Mouse (Mus musculus) left cerebral cortex, adult 11 months (tissue): ENCODE results near the gene Il2ra.
"Not testable (repeated sequence)": the region's sequence is repeated elsewhere in the genome, so short reads cannot be mapped to it uniquely, and the experiment has no call there.

Source experiments
- DNase-seq: peaks from one replicate; pipeline ENCODE4 v3.0.0; 2022; ENCODE audit warnings: low spot score

Il2ra gene

DNA sequence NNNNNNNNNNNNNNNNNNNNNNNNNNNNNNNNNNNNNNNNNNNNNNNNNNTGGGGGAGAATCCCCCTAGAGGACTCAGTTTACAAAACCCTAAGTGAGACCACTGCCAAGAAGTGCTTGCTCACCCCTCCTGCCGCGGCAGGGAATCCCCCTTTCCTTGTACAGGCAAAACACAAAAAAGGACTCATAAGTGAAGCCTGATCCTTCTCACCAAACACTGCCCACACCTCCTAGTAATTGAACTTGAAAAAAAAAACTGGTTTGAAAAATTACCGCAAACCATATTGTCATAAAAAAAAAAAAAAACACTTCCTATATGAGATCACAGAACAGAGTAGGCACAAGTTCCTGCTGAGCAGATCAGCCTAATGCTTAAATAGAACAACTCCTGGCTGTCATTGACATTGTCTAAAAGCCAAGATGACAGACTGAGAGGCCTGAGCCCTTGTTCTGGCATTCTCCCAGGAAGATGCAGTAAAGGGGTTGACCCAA is at the start of gene Il2ra:
Gene Il2ra, plus strand, starts transcription at position 357 of the 491 bp plus-strand sequence.
- DNase-seq: no peak

DNA sequence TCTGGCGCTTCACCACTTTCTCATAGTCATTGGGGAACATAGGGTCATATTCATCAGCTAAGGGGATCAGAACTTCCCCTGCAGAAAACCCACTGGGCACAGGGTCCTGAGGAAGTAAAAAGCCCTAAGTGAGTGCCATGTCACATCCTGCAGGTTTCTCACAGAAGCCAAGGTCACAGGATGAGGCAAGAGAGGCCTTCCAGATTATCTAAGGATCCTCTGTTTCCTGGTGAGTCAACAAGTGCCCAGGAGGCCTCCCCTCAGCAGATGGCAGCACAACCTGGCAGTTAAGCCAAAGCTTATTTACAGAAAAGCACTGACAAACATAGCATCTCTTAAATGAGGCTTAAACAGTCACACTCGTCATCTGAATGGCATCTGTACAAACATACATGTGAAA is 45.9 kb upstream of the Il2ra start:
- no peak for DNase-seq

DNA sequence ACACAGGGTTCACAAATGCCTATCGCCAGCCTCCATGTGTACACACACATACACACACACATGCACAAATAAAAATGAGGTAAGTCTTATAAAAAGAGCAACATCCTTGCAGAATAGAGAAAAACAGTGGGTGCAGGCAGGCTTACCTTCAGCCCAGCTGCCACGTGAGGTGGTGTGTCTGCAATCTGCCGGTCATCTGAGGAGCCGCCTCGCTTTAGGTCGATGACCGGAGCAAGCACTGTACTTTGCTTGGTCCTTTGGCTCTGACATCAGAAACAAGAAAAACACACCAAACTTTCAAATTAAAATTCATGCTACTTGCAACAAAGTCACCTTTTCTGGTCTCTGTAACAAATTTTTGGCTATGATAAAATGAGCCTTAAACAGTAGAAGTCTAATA is 44.7 kb upstream of the Il2ra start:
- DNase-seq: no peak

DNA sequence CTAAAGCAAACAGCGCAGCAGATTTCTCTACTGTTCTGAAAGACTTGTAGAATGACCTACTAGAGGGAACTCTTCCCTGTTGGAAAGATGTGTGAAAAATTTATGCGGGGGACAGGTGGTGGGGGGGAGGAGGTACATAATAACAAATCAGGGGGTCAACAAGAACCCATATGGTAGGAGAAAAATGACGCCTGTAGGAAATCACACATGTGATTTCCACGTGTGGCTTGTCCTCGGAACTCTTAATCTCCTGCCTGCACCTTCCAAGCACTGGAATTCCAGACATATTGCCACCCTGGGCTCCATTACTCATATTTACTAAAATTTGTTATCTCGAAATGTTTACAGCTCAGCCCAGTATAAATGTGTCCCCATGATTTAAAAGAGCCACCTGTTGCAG is 40.8 kb upstream of the Il2ra start:
- no peak for DNase-seq

DNA sequence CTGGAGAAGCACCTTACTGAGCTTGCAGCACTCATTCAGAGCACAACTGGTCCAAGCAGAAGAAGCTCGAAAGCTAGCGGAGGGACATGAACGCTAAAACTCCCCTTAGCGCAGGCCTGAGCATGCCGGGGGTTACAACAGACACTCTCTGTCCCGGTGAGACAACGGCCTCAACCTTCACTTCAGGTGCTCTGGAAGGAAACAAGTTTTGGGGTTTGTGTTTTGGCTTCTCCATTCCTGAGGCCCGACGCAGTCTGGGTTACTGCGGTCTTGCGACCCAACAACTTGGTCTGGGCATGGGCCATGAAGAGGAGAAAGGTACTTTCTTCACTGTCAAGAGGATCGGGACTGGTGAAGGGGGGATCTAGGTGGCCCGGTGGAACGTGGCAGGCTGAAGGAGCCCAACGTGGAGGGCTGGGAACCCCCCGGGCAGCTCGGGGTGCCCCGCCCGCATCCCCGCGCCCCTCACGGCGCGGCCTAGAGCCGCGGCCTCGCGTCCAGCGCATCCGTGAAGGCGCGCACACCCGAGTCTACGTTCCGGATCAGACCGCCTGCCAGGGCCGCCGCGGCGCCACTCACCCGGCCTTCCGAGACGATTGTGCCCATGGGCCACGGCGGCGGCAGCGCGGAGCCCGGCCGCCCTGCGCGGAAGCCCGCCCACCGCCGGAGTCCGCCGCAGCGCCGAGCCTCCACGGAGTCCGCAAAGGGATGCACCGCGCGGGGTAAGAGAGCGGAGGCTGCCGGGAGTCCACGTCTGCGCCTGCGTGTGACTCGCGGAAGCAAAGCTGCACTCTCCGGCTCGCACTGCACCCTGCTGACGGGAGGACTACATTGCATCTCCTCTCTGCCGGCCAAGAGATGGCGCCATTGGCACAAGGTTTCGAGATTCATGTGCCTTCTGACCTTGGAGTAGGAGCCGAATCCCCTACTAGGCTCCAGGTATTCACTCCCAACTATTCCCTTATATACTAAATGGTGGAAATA is 39.8 kb upstream of the Il2ra start:
- peak; percentile 88 for DNase-seq

DNA sequence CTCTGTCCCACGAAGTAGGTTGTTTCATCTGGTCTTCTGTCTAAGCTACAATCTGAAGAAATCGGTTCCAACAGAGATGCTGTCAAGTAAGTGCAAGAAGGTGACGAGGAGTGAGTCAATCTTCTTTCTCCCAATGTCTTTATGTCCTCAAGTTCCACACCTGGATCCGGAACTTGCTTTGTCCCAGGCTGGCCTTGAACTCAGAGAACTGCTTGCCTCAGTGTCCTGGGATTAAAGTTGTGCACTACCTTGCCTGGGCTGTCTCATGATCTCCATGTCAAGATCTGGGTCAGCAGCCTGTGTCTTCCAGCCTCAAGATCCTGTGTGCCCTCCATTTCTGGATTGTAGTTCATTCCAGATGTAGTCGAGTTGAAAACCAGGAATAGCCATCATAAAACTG is 38.6 kb upstream of the Il2ra start, which contains the start of gene Rbm17:
Gene Rbm17, minus strand, starts transcription at position 101 of the 400 bp plus-strand sequence.
- DNase-seq: no peak

DNA sequence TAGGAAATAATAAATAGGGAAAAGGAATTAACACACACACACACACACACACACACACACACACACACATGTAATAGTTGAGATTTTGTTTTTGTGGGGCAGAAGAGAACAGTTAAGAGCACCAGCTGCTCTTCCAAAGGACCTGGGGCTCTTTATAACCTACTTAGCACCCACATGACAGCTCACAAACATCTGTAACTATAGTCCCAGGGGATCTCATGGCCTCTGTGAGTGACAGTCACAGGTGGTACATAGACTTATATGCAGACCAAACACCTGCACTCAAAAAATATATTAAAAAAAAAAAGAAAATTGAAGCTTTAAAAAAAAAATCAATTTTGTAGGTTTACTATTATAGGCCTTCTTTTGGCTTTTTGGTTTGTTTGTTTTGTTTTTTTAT is 37.7 kb upstream of the Il2ra start:
- DNase-seq: no peak

DNA sequence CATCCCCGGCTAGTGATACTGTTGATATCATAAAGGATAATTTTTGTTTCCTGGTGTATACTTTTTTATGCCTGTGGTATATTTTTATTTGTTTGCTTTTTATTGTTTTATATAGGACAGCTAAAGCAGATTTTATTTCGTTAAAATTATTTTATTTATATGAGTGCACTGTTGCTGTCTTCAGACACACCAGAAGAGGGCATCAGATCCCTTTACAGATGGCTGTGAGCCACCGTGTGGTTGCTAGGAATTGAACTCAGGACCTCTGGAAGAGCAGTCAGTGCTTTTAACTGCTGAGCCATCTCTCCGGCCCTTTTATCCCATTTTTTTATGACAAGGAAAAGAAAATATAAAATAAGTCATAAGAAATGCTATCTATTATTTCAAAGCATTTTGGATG is 35.9 kb upstream of the Il2ra start:
- DNase-seq: not testable (repeated sequence)

DNA sequence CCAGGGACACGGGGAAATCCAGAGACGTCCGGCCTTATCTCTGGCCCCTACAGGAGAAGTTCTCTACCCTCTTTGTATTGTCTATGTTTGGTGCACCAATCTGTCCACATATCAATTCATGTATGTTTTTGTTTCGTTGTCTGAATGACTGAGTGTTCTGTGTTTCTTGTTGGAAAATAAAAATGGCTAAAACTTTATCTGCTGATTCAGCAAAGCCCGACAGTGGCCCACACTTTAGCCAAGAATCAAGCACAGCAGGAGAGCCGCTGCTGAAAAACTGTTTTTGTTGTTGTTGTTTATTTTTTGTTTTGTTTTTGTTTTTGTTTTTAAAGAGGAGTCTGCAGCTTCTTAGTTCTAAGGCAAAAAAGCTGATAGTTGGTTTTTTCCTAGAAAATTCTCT is 29.7 kb upstream of the Il2ra start:
- DNase-seq: not testable (repeated sequence)

DNA sequence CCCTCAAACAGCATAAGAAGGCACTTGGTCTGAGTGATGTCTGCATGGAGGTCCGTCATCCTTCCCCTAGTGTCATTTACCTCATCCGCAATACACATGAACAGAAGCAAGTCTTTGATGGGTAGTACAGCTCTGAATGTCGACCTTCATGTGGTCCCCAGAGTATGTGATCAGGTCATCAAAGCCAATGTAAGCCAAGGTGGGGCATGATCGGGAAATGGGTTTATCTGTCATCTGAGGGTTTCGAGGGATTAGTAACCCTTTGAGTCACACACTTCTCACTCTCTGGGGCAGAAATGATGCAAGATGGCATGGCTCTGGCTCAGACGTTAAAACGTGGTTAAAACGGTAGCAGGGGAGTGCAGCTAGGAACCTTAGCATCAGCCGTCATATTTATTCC is 25.8 kb upstream of the Il2ra start:
- no peak for DNase-seq

DNA sequence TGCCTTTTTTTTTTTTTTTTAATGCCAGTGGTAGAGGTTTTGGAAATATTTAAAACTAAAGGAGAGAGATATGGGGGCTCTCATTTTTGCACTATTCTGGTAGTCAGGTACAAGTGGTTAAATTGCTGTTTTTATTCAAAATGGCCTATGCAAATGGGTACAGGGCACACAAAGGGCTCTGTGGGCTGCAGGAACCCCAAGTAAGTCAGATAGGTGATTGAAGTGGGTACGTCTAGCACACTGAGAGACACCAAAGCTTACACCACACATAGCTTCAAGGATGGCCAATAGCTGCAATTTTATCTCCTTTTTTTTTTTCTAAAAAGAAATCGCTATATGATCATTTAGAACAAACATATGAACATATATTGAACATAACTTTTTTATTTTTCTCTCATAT is 23.0 kb upstream of the Il2ra start:
- no peak for DNase-seq

DNA sequence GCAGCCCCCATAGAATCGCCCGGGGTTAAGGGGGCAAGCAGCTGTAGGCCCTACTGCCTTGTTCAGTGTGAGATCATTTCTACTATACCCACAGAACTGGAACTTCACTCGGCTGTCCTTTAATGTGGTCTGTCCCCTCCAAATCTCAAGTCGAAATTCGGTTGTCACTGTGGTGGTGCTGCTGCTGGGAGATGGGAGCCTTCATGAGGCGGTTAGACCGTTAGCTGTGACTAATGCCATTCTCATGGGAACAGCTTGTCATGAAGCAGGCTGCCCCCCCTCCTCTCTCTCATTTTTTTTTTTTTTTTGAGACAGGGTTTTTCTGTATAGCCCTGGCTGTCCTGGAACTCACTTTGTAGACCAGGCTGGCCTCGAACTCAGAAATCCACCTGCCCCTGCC is 19.4 kb upstream of the Il2ra start:
- no peak for DNase-seq

DNA sequence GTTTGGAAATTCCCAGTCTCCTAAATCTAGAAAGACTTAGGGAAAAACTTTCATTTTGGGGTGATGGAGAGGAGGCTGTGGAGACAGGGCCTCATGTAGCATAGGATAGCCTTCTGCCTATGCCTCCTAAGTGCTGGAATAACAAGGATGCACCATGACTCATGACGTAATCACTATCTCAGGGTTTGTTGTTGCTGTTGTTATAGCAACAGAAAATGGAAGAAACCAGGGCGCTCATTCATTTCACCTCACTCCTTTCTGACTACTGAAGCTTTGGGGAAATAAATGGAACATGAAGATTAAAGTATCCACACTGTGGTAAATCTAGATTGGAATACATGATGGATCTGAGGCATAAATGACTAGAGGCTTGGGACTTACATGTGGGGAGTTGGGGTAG is 18.9 kb upstream of the Il2ra start:
- DNase-seq: no peak

DNA sequence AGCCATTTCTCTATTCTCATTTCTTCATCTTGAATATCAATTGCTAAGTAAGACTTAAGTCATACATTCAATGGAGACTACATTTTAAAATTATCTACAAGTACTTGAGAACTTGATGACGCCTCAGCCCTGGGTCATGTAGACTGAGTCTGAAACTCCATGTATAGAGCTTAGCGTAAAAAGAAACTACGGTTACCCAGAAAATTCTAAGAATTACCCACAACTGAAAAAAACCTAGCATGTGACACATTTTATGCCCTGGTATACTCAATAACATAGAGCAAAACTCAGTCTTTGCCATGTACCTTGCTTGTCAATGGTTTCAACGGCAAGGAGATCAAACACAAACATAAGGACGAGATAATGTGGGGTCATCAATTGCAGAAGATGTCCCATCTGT is 16.7 kb upstream of the Il2ra start, which contains the start of gene Gm17490:
Gene Gm17490, minus strand, starts transcription at position 375 of the 400 bp plus-strand sequence.
- DNase-seq: no peak

DNA sequence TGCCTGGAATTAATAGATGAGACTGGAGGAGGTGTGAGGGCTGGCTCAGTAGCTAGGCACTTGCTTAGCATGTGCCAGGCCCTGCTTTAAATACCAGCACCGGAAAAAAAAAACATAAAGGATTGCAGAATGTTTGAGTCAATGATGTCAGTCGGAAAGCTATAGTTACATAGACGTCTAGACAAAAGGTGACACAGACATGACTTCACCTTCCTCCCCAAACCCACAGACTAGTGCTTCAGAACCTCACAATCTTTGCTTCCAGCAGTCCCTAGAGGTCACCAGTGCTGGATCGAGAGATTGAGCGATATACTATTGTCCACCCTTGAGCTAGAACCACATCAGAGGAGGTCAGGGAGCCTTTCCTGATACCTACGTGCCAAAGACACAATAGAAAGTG is 7.6 kb upstream of the Il2ra start:
- no peak for DNase-seq

DNA sequence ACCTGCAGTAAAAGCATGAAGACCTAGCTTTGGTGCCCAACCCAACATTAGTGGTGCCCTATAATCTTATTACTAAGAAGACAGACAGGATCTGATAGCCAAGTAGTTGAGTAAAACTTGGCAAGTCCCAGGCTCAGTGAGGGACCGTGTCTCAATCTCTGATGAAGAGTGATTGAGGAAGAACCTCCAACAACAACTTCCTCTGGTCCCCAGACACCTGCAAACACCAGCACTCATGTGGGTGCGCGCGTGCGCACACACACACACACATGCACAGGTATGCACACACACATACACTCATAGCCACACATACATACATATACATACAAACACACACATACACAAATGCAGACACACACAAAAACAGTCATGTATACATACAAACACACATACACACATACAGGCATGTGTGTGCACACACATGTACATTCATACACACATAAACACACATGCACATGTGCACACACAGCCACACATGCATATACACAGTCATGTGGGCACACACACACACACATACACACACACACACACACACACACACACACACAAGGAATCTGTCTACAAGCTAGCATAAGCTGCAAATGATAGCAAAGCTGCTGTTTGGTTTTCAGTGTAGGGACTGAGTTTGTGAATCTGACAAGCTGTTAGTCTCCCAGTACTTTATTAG is 7.0 kb upstream of the Il2ra start:
- DNase-seq: no peak

DNA sequence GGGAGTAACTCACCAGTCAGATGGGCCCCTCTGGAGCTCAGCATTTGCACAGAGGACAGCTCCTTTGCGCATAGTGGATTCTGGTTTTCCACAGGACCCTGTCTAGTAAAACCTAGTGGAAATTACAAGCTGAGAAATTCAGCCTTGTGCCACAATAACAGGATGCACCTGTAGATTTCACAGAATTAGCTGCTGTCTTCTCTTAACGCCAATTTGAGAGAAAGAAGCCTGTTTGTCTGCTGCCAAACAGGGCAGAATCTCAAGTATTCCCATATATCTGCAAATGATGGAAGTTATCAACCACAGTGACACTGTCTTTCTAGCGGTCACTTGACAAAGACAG is 6.5 kb upstream of the Il2ra start:
- DNase-seq: no peak

DNA sequence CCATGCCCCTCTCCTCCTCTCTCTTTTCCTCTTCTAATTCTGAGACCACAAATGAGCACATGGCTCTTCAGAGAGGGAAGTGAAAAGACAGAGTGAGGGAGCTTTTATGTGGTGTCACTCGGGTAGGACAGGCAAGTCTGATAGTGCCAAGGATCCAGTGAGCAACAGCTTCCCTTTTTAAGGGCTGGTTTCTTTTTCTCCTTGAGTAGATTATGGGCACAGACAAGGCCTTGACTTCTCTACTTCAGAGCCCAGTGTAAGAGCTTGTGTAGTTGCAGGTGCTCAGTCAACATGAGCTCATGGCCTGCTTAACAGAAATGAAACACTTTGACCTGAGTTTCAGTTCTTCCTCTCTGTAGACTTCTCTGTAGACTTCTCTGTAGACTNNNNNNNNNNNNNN is 5.5 kb upstream of the Il2ra start:
- no peak for DNase-seq

DNA sequence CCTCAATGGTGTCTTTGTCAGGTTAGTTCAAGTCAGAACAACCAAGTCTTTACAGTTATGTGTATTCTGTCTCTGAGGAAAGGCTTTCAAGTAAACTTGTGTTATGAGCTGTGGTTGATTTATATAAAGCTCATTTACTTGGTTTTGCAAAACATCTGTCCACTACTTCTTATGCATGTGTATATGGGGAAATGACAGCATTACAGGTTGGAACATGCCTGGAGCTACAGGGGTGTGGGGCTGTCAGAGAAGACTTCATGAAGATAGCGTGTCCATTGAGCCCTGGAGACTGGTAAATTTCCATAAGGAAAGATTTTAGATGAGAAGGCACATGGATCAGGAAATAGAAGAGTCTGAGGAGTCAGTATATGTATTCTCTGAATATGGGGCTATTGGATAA is 1.4 kb downstream of the Il2ra start:
- no peak for DNase-seq

DNA sequence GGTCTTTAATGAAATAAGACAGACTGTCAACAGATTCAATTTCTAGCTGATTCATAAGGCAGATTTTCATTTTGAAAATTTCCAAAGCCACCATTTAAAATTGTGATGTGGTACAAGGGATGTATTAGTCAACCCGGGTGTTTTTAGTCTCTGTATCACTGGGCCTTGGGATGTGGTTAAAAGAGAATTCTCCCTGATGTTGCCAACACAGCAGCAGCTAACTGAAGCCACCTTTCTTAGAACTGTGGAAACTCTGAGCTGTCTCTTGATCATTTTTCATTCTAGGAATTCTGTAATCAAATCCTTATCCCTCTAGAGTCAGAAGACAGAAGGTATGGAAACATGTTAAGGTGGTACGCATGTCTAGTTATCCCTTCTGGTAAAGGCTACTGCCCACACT is 2.7 kb downstream of the Il2ra start:
- no peak for DNase-seq

DNA sequence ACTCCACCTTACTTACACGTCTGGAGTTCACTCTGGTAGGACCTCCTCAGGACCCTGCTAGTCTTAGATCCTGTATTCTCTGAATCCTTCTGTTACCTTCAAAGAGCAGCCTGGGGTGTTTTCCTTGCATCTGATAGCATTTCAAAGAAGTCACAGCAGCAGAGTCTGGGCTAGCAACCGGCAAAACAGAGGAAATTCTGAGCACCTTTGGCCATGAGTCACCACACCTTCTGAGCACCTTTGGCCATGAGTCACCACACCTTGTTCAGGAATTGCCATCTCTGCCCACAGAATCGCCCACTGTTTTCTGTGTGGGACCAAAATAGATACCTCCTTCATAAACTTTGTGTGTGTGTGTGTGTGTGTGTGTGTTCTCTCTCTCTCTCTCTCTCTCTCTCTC is 8.9 kb downstream of the Il2ra start:
- no peak for DNase-seq

DNA sequence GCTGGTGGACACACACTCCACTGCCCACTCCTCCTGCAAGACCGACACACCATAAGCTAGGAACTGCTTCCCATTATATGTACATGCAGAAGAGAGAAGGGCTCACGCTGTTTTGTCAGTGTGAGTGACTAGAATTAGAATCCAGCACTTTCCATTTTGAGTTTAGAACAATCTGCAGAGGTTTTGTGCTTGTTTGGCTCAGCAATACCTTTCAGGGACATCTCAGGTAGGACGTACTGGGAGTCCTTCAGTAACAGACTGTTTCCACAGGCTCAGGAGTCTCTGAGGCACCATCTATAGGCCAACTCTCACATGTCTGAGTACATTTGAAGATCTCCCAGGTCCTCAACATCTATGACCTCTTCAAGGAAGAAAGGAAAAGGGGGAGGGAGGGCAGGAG is 9.6 kb downstream of the Il2ra start:
- DNase-seq: no peak

DNA sequence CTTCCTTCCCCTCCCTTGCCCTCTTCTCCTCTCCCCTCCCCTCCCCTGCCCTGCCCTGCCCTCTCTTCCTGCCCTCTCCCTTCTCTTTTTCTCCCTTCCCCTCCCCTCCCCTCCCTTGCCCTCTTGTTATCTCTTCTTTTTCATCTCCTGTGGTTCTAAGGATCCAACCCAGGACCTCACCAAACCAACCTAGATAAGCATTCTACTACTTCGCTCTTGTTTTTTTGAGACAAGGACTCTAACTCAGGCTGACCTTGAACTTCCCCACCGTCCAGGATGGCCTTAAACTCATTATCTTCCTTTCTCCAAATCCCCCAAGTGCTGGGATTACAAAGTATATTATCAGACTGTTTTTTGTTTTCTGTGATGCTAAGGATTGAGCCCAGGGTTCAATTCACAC is 10.2 kb downstream of the Il2ra start:
- DNase-seq: no peak
